Mouse (Mus musculus): Measurements from ENCODE around the gene Necab3. TPM values are rescaled to one million over a fixed set of nuclear protein-coding genes. Genes with fewer than 3 reads are reported as not detected.

The Necab3 gene
- polyA plus RNA-seq, 1 experiment from 2014 or later = 2.0 TPM

GRCm38 (mm10) chr2:154507566-154508283, 51.0 kb downstream of the Necab3 start:
- 50% methylated on average over 9 of the region's 9 CpGs for WGBS
- no peaks in the 10 kb centered on the region for H3K27me3 ChIP-seq
- H3K4me3 ChIP-seq = no peak overlapping the region
- H3K9ac ChIP-seq = no peak overlapping the region
- H3K27ac ChIP-seq = no peak overlapping the region
- no peak for ATAC-seq (replicated peaks; ENCODE audit: insufficient number of reproducible peaks, insufficient read depth, low FRiP score, low read depth)
- H3K9me3 ChIP-seq (replicated peaks) = no peaks in the 10 kb centered on the region
- peaks cover 36% of the 10 kb centered on the region for H3K36me3 ChIP-seq
- H3K4me1 ChIP-seq (replicated peaks) = 0 out of 2 replicates have a peak, but pooled peaks cover 3% of the 10 kb centered on the region
- no peak overlapping the region for H3K4me2 ChIP-seq

- H3K27ac ChIP-seq = no peak overlapping the region
- peaks cover 36% of the 10 kb centered on the region for H3K36me3 ChIP-seq
- WGBS = 81% methylated on average over 2 of the region's 2 CpGs
These were observed 51.6 kb downstream of the Necab3 start for GRCm38 (mm10) chr2:154507076-154507475.

GRCm38 (mm10) chr2:154500758-154501157, 57.9 kb downstream of the Necab3 start:
- 87% methylated on average over 3 of the region's 3 CpGs for WGBS
- Histone ChIP-seq H3K9me3 (replicated peaks) (no peaks in the 10 kb centered on the region), H3K4me1 (replicated peaks) (peaks cover 8% of the 10 kb centered on the region; the same call in 1 of the 2 replicates), H3K4me2 (no peak overlapping the region), H3K27me3 (no peaks in the 10 kb centered on the region), H3K9ac (no peak overlapping the region), H3K27ac (no peak overlapping the region), H3K36me3 (peaks cover 18% of the 10 kb centered on the region), H3K4me3 (no peak overlapping the region)
- ATAC-seq (replicated peaks; ENCODE audit: insufficient number of reproducible peaks, insufficient read depth, low FRiP score, low read depth) = no peak

More at GRCm38 (mm10) chr2:154507076-154507475, 51.6 kb downstream of the Necab3 start:
- no peaks in the 10 kb centered on the region for H3K27me3 ChIP-seq
- no peaks in the 10 kb centered on the region for H3K9me3 ChIP-seq (replicated peaks)
- H3K9ac ChIP-seq = no peak overlapping the region
- 0 out of 2 replicates have a peak, but pooled peaks cover 3% of the 10 kb centered on the region for H3K4me1 ChIP-seq (replicated peaks)
- no peak overlapping the region for H3K4me2 ChIP-seq
- ATAC-seq (replicated peaks; ENCODE audit: insufficient number of reproducible peaks, insufficient read depth, low FRiP score, low read depth) = no peak
- no peak overlapping the region for H3K4me3 ChIP-seq

GRCm38 (mm10) chr2:154499717-154500247, 58.9 kb downstream of the Necab3 start:
- H3K27ac ChIP-seq = no peak overlapping the region
- H3K27me3 ChIP-seq = no peaks in the 10 kb centered on the region
- H3K4me3 ChIP-seq = no peak overlapping the region
- no peak for ATAC-seq (replicated peaks; ENCODE audit: insufficient number of reproducible peaks, insufficient read depth, low FRiP score, low read depth)
- H3K4me2 ChIP-seq = no peak overlapping the region
- H3K9ac ChIP-seq = no peak overlapping the region
- peaks cover 8% of the 10 kb centered on the region; the same call in 1 of the 2 replicates for H3K4me1 ChIP-seq (replicated peaks)
- 86% methylated on average over 2 of the region's 2 CpGs for WGBS
- H3K9me3 ChIP-seq (replicated peaks) = no peaks in the 10 kb centered on the region
- peaks cover 14% of the 10 kb centered on the region for H3K36me3 ChIP-seq

GRCm38 (mm10) chr2:154498571-154498970, 60.1 kb downstream of the Necab3 start:
- Histone ChIP-seq H3K27ac (no peak overlapping the region), H3K36me3 (peaks cover 12% of the 10 kb centered on the region), H3K4me3 (no peak overlapping the region), H3K27me3 (no peaks in the 10 kb centered on the region), H3K4me1 (replicated peaks) (peaks cover 8% of the 10 kb centered on the region; the same call in 1 of the 2 replicates), H3K9me3 (replicated peaks) (no peaks in the 10 kb centered on the region), H3K4me2 (no peak overlapping the region), H3K9ac (no peak overlapping the region)
- WGBS = 36% methylated on average over 5 of the region's 5 CpGs
- ATAC-seq (replicated peaks; ENCODE audit: insufficient number of reproducible peaks, insufficient read depth, low FRiP score, low read depth) = no peak

- no peak for ATAC-seq (replicated peaks; ENCODE audit: insufficient number of reproducible peaks, insufficient read depth, low FRiP score, low read depth)
- WGBS = 88% methylated on average over 4 of the region's 4 CpGs
These were observed 63.7 kb downstream of the Necab3 start for GRCm38 (mm10) chr2:154495021-154495420.

More at GRCm38 (mm10) chr2:154495021-154495420, 63.7 kb downstream of the Necab3 start:
- Histone ChIP-seq H3K4me1 (replicated peaks) (peaks cover 14% of the 10 kb centered on the region), H3K27ac (no peak overlapping the region), H3K36me3 (no peaks in the 10 kb centered on the region), H3K9ac (no peak overlapping the region), H3K4me2 (no peak overlapping the region), H3K27me3 (no peaks in the 10 kb centered on the region), H3K9me3 (replicated peaks) (no peaks in the 10 kb centered on the region), H3K4me3 (no peak overlapping the region)

Other genes starting within 250 kb of the Necab3 start
- gene Cdk5rap1, start 185.9 kb downstream of the Necab3 start, polyA plus RNA-seq (2015; fragmentation: Nextera tagmentation; extraction: Ambion mirVana) = 13.6 and 14.8 TPM in 2 replicates
- 53.2 and 54.3 TPM in 2 replicates for gene Snta1, start 150.8 kb downstream of the Necab3 start, polyA plus RNA-seq (2015; fragmentation: Nextera tagmentation; extraction: Ambion mirVana)
- 25.9 and 31.0 TPM in 2 replicates for gene Cbfa2t2, start 122.4 kb downstream of the Necab3 start, polyA plus RNA-seq (2015; fragmentation: Nextera tagmentation; extraction: Ambion mirVana)
- 0.43 and 0.99 TPM in 2 replicates for gene 1700003F12Rik, start 11.8 kb downstream of the Necab3 start, polyA plus RNA-seq (2015; fragmentation: Nextera tagmentation; extraction: Ambion mirVana)
- gene Actl10, start 7.1 kb downstream of the Necab3 start, polyA plus RNA-seq (2015; fragmentation: Nextera tagmentation; extraction: Ambion mirVana) = 0.22 and 0.26 TPM in 2 replicates
- gene E2f1, start 11.0 kb upstream of the Necab3 start, polyA plus RNA-seq (2015; fragmentation: Nextera tagmentation; extraction: Ambion mirVana) = 17.0 and 23.1 TPM in 2 replicates
- 24.6 and 27.1 TPM in 2 replicates for gene Pxmp4, start 44.8 kb upstream of the Necab3 start, polyA plus RNA-seq (2015; fragmentation: Nextera tagmentation; extraction: Ambion mirVana)
- 0.53 and 0.77 TPM in 2 replicates for gene Zfp341, start 54.4 kb upstream of the Necab3 start, polyA plus RNA-seq (2015; fragmentation: Nextera tagmentation; extraction: Ambion mirVana)
- gene 4930519P11Rik, start 54.5 kb upstream of the Necab3 start, polyA plus RNA-seq (2015; fragmentation: Nextera tagmentation; extraction: Ambion mirVana) = not detected in 2 replicates
- gene Chmp4b, start 92.8 kb upstream of the Necab3 start, polyA plus RNA-seq (2015; fragmentation: Nextera tagmentation; extraction: Ambion mirVana) = 24.1 and 25.1 TPM in 2 replicates
- not detected in 2 replicates for gene Gm14214, start 211.1 kb upstream of the Necab3 start, polyA plus RNA-seq (2015; fragmentation: Nextera tagmentation; extraction: Ambion mirVana)
- 28.9 and 32.9 TPM in 2 replicates for gene Raly, start 232.2 kb upstream of the Necab3 start, polyA plus RNA-seq (2015; fragmentation: Nextera tagmentation; extraction: Ambion mirVana)
- gene a, start 232.5 kb upstream of the Necab3 start, polyA plus RNA-seq (2015; fragmentation: Nextera tagmentation; extraction: Ambion mirVana) = 0.30 and 0.71 TPM in 2 replicates